Comparison of ENCODE assay signal across 8 mouse cellular contexts in the genomic region with DNA sequence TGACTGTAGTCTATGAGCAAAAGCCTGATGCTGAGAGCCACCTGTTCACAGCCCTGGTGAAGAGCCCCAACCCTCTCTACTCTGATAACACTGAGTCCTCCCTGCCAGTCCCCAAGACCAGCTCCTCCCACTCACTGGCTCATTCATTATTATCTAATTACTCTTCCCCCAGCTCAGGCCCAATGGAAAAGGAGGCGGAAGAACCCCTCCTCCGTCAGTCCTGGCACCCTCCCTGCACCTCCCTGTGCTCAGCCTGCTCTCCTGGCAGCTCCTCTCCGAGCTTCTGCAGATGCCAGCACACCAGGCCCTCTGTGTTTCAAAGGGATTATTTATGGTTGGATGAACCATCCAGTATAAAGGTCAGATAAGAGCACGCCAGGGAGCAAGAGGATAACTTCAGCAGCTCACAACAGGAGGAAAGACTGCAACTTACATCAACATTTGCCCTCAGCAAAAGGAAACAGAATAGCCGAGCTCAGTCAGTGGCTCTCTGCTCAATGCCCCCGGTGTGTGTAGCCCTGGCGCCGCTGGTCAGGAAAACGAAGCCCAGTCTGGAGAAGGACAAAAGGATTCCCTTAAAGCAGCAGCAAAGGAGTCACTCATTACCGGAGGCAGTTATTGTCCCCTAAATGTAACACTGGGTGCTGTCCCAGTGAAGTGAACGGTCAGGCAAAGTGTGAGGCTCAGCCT. TPM values are rescaled to one million over a fixed set of nuclear protein-coding genes. Genes with fewer than 3 reads are reported as not detected.
DNase-seq lines count a peak whose midpoint lies in the region; ATAC-seq and TF ChIP-seq lines count a peak whose summit lies in the region.

No protein-coding gene starts in this region.

- H3K79me2 ChIP-seq in heart, adult 2 months (replicated peaks; ENCODE audit: control insufficient read depth, insufficient read depth, low read length): no peaks in the 10 kb centered on the region

- no peaks in the 10 kb centered on the region for H3K27me3 ChIP-seq in embryonic facial prominence, embryonic 10.5 days (replicated peaks; ENCODE audit: low read depth, poor library complexity, severe bottlenecking)
- H3K27me3 ChIP-seq in heart, adult 2 months (ENCODE audit: control insufficient read depth, insufficient read depth, low read length): no peaks in the 10 kb centered on the region
- no peaks in the 10 kb centered on the region for H3K27me3 ChIP-seq in intestine, postnatal 0 days (replicated peaks; ENCODE audit: control insufficient read depth, insufficient read depth, low read length)
- no peaks in the 10 kb centered on the region for H3K27me3 ChIP-seq in neural tube, embryonic 15.5 days (replicated peaks)

- no peaks in the 10 kb centered on the region for H3K36me3 ChIP-seq in embryonic facial prominence, embryonic 10.5 days (replicated peaks)
- no peaks in the 10 kb centered on the region for H3K36me3 ChIP-seq in heart, adult 2 months (ENCODE audit: control insufficient read depth, insufficient read depth, low read length)
- H3K36me3 ChIP-seq in intestine, postnatal 0 days (ENCODE audit: control insufficient read depth, insufficient read depth): no peaks in the 10 kb centered on the region
- H3K36me3 ChIP-seq in neural tube, embryonic 15.5 days: no peaks in the 10 kb centered on the region

- no peaks in the 10 kb centered on the region for H3K9me3 ChIP-seq in embryonic facial prominence, embryonic 10.5 days
- H3K9me3 ChIP-seq in intestine, postnatal 0 days (ENCODE audit: control insufficient read depth): no peaks in the 10 kb centered on the region
- H3K9me3 ChIP-seq in neural tube, embryonic 15.5 days (replicated peaks): no peaks in the 10 kb centered on the region

- no peak; the same call in 1 of the 2 replicates for TF ChIP-seq POLR2A in heart, adult 2 months (IDR thresholded peaks at IDR 0.05; ENCODE audit: insufficient read depth, low read depth, low read length)

- H3K4me1 ChIP-seq in embryonic facial prominence, embryonic 10.5 days: peaks cover 25% of the 10 kb centered on the region
- peaks cover 12% of the 10 kb centered on the region for H3K4me1 ChIP-seq in heart, adult 2 months (ENCODE audit: control insufficient read depth, insufficient read depth, low read length)
- H3K4me1 ChIP-seq in intestine, postnatal 0 days (replicated peaks; ENCODE audit: control insufficient read depth, insufficient read depth, low read length): no peaks in the 10 kb centered on the region
- H3K4me1 ChIP-seq in neural tube, embryonic 15.5 days: peaks cover 28% of the 10 kb centered on the region

- TF ChIP-seq CTCF in heart, adult 2 months (IDR thresholded peaks at IDR 0.05): no peak
- TF ChIP-seq CTCF in intestine, postnatal 0 days (IDR thresholded peaks at IDR 0.05; ENCODE audit: low read depth): no peak

- 0 out of 2 replicates have a peak overlapping the region, but pooled peaks have one; percentile 14 for H3K27ac ChIP-seq in embryonic facial prominence, embryonic 10.5 days (replicated peaks)
- H3K27ac ChIP-seq in heart, adult 2 months: peak overlapping the region; percentile 88
- H3K27ac ChIP-seq in intestine, postnatal 0 days (ENCODE audit: low read depth, low read length): no peak overlapping the region
- peak overlapping the region; percentile 67 for H3K27ac ChIP-seq in neural tube, embryonic 15.5 days (replicated peaks)

- H3K9ac ChIP-seq in heart, adult 2 months (ENCODE audit: low read depth, low read length): no peak overlapping the region
- no peak overlapping the region for H3K9ac ChIP-seq in intestine, postnatal 0 days (ENCODE audit: low read depth, low read length)
- H3K9ac ChIP-seq in neural tube, embryonic 15.5 days (replicated peaks): 0 out of 2 replicates have a peak overlapping the region, but pooled peaks have one; percentile 2

- H3K4me2 ChIP-seq in intestine, postnatal 0 days (replicated peaks; ENCODE audit: low read depth): no peak overlapping the region
- H3K4me2 ChIP-seq in neural tube, embryonic 15.5 days: no peak overlapping the region

- ATAC-seq in intestine, postnatal 0 days: peak; percentile 46
- peak; percentile 74 for ATAC-seq in neural tube, embryonic 15.5 days (ENCODE audit: low FRiP score)

- DNase-seq in urinary bladder, postnatal 14 days (ENCODE audit: low spot score): peak; percentile 62
- DNase-seq in urinary bladder, adult 2 months (ENCODE audit: low spot score): no peak
- peak; percentile 13 for DNase-seq in embryonic facial prominence, embryonic 10.5 days (ENCODE audit: low spot score)
- DNase-seq in heart, adult 2 months: peak; percentile 73 to 88
- peak; percentile 62 to 81 for DNase-seq in left cerebral cortex, postnatal 14 days (ENCODE audit: low spot score in 2 of 2)
- no peak for DNase-seq in thymus, postnatal 14 days

- intact Hi-C loops in heart, adult 2 months (cut with DNase I): no loop called here
- intact Hi-C loops in left cerebral cortex, postnatal 14 days (cut with DNase I): no loop called here

- peak; percentile 70; the same call in 1 of the 2 replicates for TF ChIP-seq EP300 in heart, adult 2 months (IDR thresholded peaks at IDR 0.05; ENCODE audit: insufficient read depth, low read depth, low read length)

- H3K4me3 ChIP-seq in embryonic facial prominence, embryonic 10.5 days: no peak overlapping the region
- H3K4me3 ChIP-seq in heart, adult 2 months: no peak overlapping the region
- H3K4me3 ChIP-seq in intestine, postnatal 0 days (ENCODE audit: low read depth, low read length): no peak overlapping the region
- H3K4me3 ChIP-seq in neural tube, embryonic 15.5 days (replicated peaks): no peak overlapping the region

- 13% methylated on average over 11 of the region's 11 CpGs for WGBS in embryonic facial prominence, embryonic 10.5 days
- 16% methylated on average over 11 of the region's 11 CpGs for WGBS in heart, adult 2 months
- WGBS in intestine, postnatal 0 days: 43% methylated on average over 11 of the region's 11 CpGs
- WGBS in neural tube, embryonic 15.5 days: 12% methylated on average over 11 of the region's 11 CpGs

RNA-seq across cellular contexts. Expression of a gene that starts 16.4 kb away (rescaled TPM):
- 6.1 and 8.1 TPM in 2 replicates for polyA plus RNA-seq in urinary bladder, adult 2 months (2012; rRNA removed)
- 6.8 and 7.8 TPM in 2 replicates for polyA plus RNA-seq in embryonic facial prominence, embryonic 10.5 days (2016; fragmentation: Nextera tagmentation; extraction: Ambion mirVana)
- total RNA-seq in heart, adult 2 months (2021): 10 to 100 TPM; 52.2 to 67.6 TPM
- 51.7 and 52.2 TPM in 2 replicates for polyA plus RNA-seq in heart, adult 2 months (2012; rRNA removed)
- polyA plus RNA-seq in intestine, postnatal 0 days (2015; fragmentation: Nextera tagmentation; extraction: Ambion mirVana): 3.4 TPM in 2 replicates
- total RNA-seq in left cerebral cortex, postnatal 14 days (2021): 100 to 1,000 TPM in 1 of 2 experiments, 10 to 100 TPM in 1; 93.1 to 112 TPM
- polyA plus RNA-seq in neural tube, embryonic 15.5 days (2015; fragmentation: Nextera tagmentation; extraction: Ambion mirVana): 15.2 and 17.9 TPM in 2 replicates

Comparison
In these comparisons a context has a peak if more than half of its experiments do, and no peak if none do; other contexts are left out.
1. DNase-seq: peak in urinary bladder, postnatal 14 days (single experiment), embryonic facial prominence, embryonic 10.5 days (single experiment), heart, adult 2 months (2 of 2) and left cerebral cortex, postnatal 14 days (2 of 2); none in urinary bladder, adult 2 months (single experiment) and thymus, postnatal 14 days (single experiment).